Mouse (Mus musculus): ENCODE data around the gene Slc31a1. TPM values are rescaled to one million over a fixed set of nuclear protein-coding genes. Genes with fewer than 3 reads are reported as not detected.

The Slc31a1 gene
- polyA plus RNA-seq, 1 experiment from 2014 or later: 49.0 TPM

DNA sequence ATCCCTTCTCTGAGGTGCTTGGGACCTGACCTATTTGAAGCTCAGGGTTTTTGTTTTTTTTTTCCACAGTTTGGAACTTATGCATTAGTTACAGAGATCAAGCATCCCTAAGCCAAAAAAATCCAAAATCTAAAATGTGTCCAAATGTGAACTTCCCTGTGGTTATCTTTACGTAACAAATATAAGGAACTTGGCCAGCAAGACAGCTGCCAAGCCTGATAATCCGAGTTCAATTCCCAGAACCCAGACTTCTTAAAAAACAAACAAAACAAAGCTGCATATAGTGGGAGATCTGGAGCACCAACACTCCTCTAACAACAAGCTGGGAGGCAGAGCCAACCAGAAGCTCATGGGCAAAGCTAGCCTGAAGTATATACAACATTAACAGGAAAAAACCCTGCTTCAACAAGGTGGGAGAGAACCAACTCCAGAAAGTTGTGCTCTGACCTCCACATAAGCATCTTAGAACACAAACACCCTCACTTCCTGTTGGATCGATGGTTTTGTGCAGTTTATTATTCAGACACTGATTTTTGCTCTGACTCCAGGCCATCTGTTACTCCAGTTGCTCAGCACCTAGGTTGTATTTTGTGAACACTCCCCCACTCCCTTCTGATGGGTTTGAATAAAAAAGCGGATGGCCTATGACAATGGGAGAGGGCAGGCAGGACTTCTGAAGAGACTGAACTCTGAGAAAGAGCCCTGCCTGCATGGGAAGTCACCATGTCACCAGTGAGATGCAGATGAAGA lies 37.3 kb downstream of the Slc31a1 start:
- Histone ChIP-seq H3K9me3 (replicated peaks; ENCODE audit: control insufficient read depth, low read length) (no peaks in the 10 kb centered on the region), H3K36me3 (replicated peaks; ENCODE audit: control insufficient read depth, insufficient read depth, low read depth, low read length) (peaks cover 15% of the 10 kb centered on the region), H3K4me3 (ENCODE audit: low read depth, low read length) (no peak overlapping the region), H3K9ac (replicated peaks; ENCODE audit: low read length) (no peak overlapping the region), H3K27ac (replicated peaks; ENCODE audit: low read depth, low read length) (no peak overlapping the region), H3K4me1 (ENCODE audit: control insufficient read depth, insufficient read depth, low read length) (no peaks in the 10 kb centered on the region), H3K4me2 (ENCODE audit: low read depth, low read length) (no peak overlapping the region), H3K27me3 (ENCODE audit: control insufficient read depth, insufficient read depth, low read length) (no peaks in the 10 kb centered on the region)
- no peak for ATAC-seq (replicated peaks; ENCODE audit: insufficient number of reproducible peaks, low FRiP score, low TSS enrichment, low read depth)
- WGBS: 88% methylated on average over 4 of the region's 4 CpGs
- no peak for DNase-seq (ENCODE audit: low spot score)

DNA sequence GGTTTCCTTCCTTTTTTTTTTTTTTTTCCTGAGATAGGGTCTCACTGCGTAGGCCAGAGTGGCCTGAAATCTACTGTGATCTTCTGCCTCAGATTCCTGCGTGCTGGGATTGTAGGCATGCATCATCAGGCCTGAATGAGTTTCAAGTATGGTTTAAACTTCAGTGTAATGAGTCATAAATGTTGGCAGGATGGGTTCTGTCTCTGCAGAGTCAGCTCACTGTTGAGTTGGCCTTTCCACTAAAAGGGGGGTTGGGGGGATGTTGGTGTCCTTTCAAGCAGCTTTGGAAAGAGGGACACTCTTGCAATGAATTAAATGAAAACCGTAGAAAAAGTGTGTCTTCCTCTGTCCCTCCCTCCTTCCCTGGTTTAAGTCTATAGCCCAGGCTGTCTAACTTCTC lies 38.4 kb downstream of the Slc31a1 start:
- no peak overlapping the region for H3K4me2 ChIP-seq (ENCODE audit: low read depth, low read length)
- no peaks in the 10 kb centered on the region for H3K4me1 ChIP-seq (ENCODE audit: control insufficient read depth, insufficient read depth, low read length)
- H3K36me3 ChIP-seq (replicated peaks; ENCODE audit: control insufficient read depth, insufficient read depth, low read depth, low read length): peaks cover 16% of the 10 kb centered on the region
- H3K27ac ChIP-seq (replicated peaks; ENCODE audit: low read depth, low read length): no peak overlapping the region
- H3K9ac ChIP-seq (replicated peaks; ENCODE audit: low read length): no peak overlapping the region
- H3K27me3 ChIP-seq (ENCODE audit: control insufficient read depth, insufficient read depth, low read length): no peaks in the 10 kb centered on the region
- WGBS: 92% methylated on average over 3 of the region's 3 CpGs
- ATAC-seq (replicated peaks; ENCODE audit: insufficient number of reproducible peaks, low FRiP score, low TSS enrichment, low read depth): no peak
- DNase-seq (ENCODE audit: low spot score): no peak
- H3K4me3 ChIP-seq (ENCODE audit: low read depth, low read length): no peak overlapping the region
- H3K9me3 ChIP-seq (replicated peaks; ENCODE audit: control insufficient read depth, low read length): no peaks in the 10 kb centered on the region

GRCm38 (mm10) chr4:62406133-62406532 lies 45.6 kb downstream of the Slc31a1 start:
- Histone ChIP-seq H3K27ac (replicated peaks; ENCODE audit: low read depth, low read length) (no peak overlapping the region), H3K36me3 (replicated peaks; ENCODE audit: control insufficient read depth, insufficient read depth, low read depth, low read length) (peaks cover 8% of the 10 kb centered on the region), H3K9ac (replicated peaks; ENCODE audit: low read length) (no peak overlapping the region), H3K4me1 (ENCODE audit: control insufficient read depth, insufficient read depth, low read length) (no peaks in the 10 kb centered on the region; the same call in 1 of the 2 replicates), H3K27me3 (ENCODE audit: control insufficient read depth, insufficient read depth, low read length) (no peaks in the 10 kb centered on the region), H3K4me3 (ENCODE audit: low read depth, low read length) (no peak overlapping the region), H3K9me3 (replicated peaks; ENCODE audit: control insufficient read depth, low read length) (no peaks in the 10 kb centered on the region), H3K4me2 (ENCODE audit: low read depth, low read length) (no peak overlapping the region)
- DNase-seq (ENCODE audit: low spot score) (no peak), ATAC-seq (replicated peaks; ENCODE audit: insufficient number of reproducible peaks, low FRiP score, low TSS enrichment, low read depth) (no peak)
- 85% methylated on average over 4 of the region's 4 CpGs for WGBS

GRCm38 (mm10) chr4:62407730-62408582 lies 47.4 kb downstream of the Slc31a1 start:
- DNase-seq (ENCODE audit: low spot score): peak; percentile 87
- Histone ChIP-seq H3K36me3 (replicated peaks; ENCODE audit: control insufficient read depth, insufficient read depth, low read depth, low read length) (no peaks in the 10 kb centered on the region; the same call in 1 of the 2 replicates), H3K4me3 (ENCODE audit: low read depth, low read length) (peak overlapping the region; percentile 70), H3K27me3 (ENCODE audit: control insufficient read depth, insufficient read depth, low read length) (no peaks in the 10 kb centered on the region), H3K27ac (replicated peaks; ENCODE audit: low read depth, low read length) (peak overlapping the region; percentile 52), H3K9ac (replicated peaks; ENCODE audit: low read length) (peak overlapping the region; percentile 84), H3K4me1 (ENCODE audit: control insufficient read depth, insufficient read depth, low read length) (no peaks in the 10 kb centered on the region; the same call in 1 of the 2 replicates), H3K4me2 (ENCODE audit: low read depth, low read length) (peak overlapping the region; percentile 32), H3K9me3 (replicated peaks; ENCODE audit: control insufficient read depth, low read length) (no peaks in the 10 kb centered on the region)
- under 1% methylated on average over 35 of the region's 35 CpGs for WGBS
- ATAC-seq (replicated peaks; ENCODE audit: insufficient number of reproducible peaks, low FRiP score, low TSS enrichment, low read depth): no peak; the same call in 1 of the 2 replicates

- Histone ChIP-seq H3K27ac (replicated peaks; ENCODE audit: low read depth, low read length) (peak within 1 kb of the TSS; percentile 63), H3K36me3 (replicated peaks; ENCODE audit: control insufficient read depth, insufficient read depth, low read depth, low read length) (no peaks in the 10 kb centered on the region; the same call in none of the 2 replicates), H3K27me3 (ENCODE audit: control insufficient read depth, insufficient read depth, low read length) (no peaks in the 10 kb centered on the region), H3K4me1 (ENCODE audit: control insufficient read depth, insufficient read depth, low read length) (no peaks in the 10 kb centered on the region; the same call in 1 of the 2 replicates), H3K9ac (replicated peaks; ENCODE audit: low read length) (peak within 1 kb of the TSS; percentile 84), H3K4me2 (ENCODE audit: low read depth, low read length) (peak within 1 kb of the TSS; percentile 74), H3K4me3 (ENCODE audit: low read depth, low read length) (peak within 1 kb of the TSS; percentile 70), H3K9me3 (replicated peaks; ENCODE audit: control insufficient read depth, low read length) (no peaks in the 10 kb centered on the region)
- under 1% methylated on average over 39 of the region's 39 CpGs for WGBS
- peak; percentile 98 for ATAC-seq (replicated peaks; ENCODE audit: insufficient number of reproducible peaks, low FRiP score, low TSS enrichment, low read depth)
- peak; percentile 100 for DNase-seq (ENCODE audit: low spot score)
Measured at GRCm38 (mm10) chr4:62408601-62409282, 48.2 kb downstream of the Slc31a1 start, which contains the start of the genes Cdc26 and Prpf4. Cdc26 (minus strand) TSS chr4:62408642. Prpf4 (plus strand) TSS chr4:62408797.

DNA sequence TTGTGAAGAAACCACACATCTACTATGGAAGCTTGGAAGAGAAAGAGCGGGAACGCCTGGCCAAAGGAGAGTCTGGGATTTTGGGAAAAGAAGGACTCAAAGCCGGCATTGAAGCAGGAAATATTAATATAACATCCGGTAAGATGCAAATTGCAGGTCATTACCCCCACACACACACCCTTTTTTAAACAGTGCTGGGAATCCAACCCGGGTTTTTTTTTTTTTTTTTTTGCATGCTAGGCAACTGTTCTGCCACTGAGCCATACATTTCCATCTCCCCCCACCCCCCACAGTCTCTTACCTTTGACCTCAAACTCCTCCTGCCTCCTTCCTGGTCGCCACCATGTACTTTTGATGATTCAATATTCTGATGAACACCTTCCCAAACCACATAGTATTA lies 49.1 kb downstream of the Slc31a1 start:
- peak overlapping the region; percentile 70 for H3K4me3 ChIP-seq (ENCODE audit: low read depth, low read length)
- peak overlapping the region; percentile 84 for H3K9ac ChIP-seq (replicated peaks; ENCODE audit: low read length)
- no peak overlapping the region for H3K27ac ChIP-seq (replicated peaks; ENCODE audit: low read depth, low read length)
- no peak for DNase-seq (ENCODE audit: low spot score)
- H3K9me3 ChIP-seq (replicated peaks; ENCODE audit: control insufficient read depth, low read length): no peaks in the 10 kb centered on the region
- no peaks in the 10 kb centered on the region; the same call in none of the 2 replicates for H3K36me3 ChIP-seq (replicated peaks; ENCODE audit: control insufficient read depth, insufficient read depth, low read depth, low read length)
- no peaks in the 10 kb centered on the region for H3K27me3 ChIP-seq (ENCODE audit: control insufficient read depth, insufficient read depth, low read length)
- WGBS: 43% methylated on average over 6 of the region's 6 CpGs
- H3K4me2 ChIP-seq (ENCODE audit: low read depth, low read length): peak overlapping the region; percentile 74
- no peaks in the 10 kb centered on the region; the same call in 1 of the 2 replicates for H3K4me1 ChIP-seq (ENCODE audit: control insufficient read depth, insufficient read depth, low read length)
- ATAC-seq (replicated peaks; ENCODE audit: insufficient number of reproducible peaks, low FRiP score, low TSS enrichment, low read depth): no peak

DNA sequence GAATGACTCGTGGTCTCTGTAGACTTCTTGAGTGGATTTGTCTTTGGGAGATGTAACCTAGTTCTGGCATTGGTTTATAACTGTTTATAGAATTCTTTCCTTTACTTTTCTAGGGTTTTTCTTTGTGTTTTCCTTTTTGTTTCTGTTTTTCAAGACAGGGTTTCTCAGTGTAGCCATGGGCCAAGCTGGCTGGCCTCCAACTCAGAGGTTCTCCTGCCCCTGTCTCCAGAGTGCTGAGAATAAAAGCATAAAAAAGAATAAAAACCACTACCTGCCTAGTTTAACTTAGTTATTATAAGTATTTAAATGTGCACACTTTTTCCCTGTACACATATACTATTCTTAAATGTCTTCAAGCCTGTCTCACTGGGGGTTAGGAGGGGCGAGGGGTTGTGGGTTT lies 49.8 kb downstream of the Slc31a1 start:
- H3K4me2 ChIP-seq (ENCODE audit: low read depth, low read length): peak overlapping the region; percentile 74; the same call in 1 of the 2 replicates
- no peaks in the 10 kb centered on the region; the same call in none of the 2 replicates for H3K36me3 ChIP-seq (replicated peaks; ENCODE audit: control insufficient read depth, insufficient read depth, low read depth, low read length)
- no peak overlapping the region for H3K9ac ChIP-seq (replicated peaks; ENCODE audit: low read length)
- peak overlapping the region; percentile 70 for H3K4me3 ChIP-seq (ENCODE audit: low read depth, low read length)
- DNase-seq (ENCODE audit: low spot score): no peak
- H3K27ac ChIP-seq (replicated peaks; ENCODE audit: low read depth, low read length): no peak overlapping the region
- H3K4me1 ChIP-seq (ENCODE audit: control insufficient read depth, insufficient read depth, low read length): no peaks in the 10 kb centered on the region; the same call in 1 of the 2 replicates
- no peaks in the 10 kb centered on the region for H3K9me3 ChIP-seq (replicated peaks; ENCODE audit: control insufficient read depth, low read length)
- no peak for ATAC-seq (replicated peaks; ENCODE audit: insufficient number of reproducible peaks, low FRiP score, low TSS enrichment, low read depth)
- no peaks in the 10 kb centered on the region for H3K27me3 ChIP-seq (ENCODE audit: control insufficient read depth, insufficient read depth, low read length)
- WGBS: 90% methylated on average over 2 of the region's 2 CpGs
